Mouse (Mus musculus) kidney, postnatal 4 days (tissue): ENCODE results near the gene Cacna1i.

ENCODE experiments used
- DNase-seq, 2 experiments: peaks; one replicate each; pipeline ENCODE4 v3.0.0; 2021; ENCODE audit warnings: mixed read lengths in 2 of 2

Cacna1i gene

DNA sequence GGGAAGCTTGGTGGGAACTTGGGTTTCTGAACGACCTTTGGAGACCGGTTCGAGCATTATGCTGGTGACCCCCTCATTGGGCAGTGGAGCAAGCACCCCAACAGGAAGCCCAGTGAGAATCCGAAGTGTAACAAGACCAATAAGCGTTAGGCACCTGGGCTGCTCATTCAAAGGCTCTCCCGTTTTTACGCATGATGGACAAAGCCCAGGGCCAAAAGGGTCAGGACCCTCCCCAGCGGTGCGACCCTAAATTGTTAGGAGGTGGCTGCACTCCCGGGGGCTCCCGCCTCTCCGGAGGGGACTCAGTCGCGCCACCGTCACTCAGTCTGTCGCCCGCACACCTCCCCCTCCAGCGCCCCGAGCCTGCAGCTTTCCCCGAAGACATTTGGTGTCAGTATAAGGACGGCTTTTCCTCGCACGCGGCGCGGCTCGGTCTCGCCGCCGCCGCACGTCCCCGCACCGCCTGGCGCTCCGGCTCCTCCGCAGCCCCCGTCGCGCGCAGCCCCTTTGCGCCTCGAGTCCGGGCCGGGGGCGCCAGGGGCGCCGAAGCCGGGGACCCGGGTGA, at the start of gene Cacna1i:
Gene Cacna1i, plus strand, starts transcription at position 388 of the 565 bp plus-strand sequence.
- DNase-seq = peak; percentile 23 to 26

DNA sequence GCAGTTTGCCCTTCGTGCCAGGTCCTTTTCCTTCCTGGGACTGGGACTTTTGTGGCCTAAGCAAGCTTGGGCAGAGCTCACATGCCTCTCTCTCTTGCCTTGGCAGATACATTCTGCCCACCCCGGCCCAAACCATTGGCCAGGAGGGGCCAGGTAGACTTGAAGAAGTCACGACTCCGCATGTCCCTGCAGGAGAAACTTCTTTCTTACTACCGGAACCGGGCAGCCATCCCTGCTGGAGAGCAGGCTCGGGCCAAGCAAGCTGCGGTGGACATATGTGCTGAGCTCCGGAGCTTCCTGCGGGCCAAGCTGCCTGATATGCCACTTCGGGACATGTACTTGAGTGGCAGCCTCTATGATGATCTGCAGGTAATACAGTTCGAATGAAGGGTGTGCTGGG, 38.9 kb upstream of the Cacna1i start:
- DNase-seq = no peak

DNA sequence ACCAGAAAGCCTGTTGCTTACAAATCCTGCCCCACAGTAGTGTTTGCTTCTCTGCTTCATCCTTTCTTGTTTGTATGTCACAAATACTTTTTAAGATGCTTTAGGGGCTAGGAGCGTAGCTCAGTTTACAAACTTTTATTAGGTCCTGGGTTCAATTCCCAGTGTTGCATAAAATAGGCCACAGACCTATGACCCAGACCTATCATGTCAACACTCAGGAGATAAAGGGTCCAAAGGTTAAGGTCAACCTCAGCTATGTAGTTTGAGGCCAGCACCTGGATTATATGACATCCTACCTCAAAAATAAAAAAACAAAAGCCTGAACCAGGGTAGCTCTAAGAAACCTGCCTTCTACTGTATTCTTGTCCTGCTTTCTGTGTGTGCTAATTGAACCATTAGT, 38.4 kb upstream of the Cacna1i start:
- no peak for DNase-seq

DNA sequence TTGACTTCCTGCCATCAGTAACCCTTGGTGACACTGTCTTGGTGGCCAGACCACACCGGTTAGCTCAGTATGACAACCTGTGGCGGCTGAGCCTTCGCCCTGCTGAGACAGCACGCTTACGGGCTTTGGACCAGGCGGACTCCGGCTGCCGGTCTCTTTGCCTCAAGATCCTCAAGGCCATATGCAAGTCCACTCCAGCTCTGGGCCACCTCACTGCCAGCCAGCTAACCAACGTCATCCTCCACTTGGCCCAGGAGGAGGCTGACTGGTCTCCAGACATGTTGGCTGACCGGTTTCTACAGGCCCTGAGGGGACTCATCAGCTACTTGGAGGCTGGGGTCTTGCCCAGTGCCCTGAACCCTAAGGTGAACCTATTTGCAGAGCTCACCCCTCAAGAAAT, 37.4 kb upstream of the Cacna1i start:
- no peak for DNase-seq

DNA sequence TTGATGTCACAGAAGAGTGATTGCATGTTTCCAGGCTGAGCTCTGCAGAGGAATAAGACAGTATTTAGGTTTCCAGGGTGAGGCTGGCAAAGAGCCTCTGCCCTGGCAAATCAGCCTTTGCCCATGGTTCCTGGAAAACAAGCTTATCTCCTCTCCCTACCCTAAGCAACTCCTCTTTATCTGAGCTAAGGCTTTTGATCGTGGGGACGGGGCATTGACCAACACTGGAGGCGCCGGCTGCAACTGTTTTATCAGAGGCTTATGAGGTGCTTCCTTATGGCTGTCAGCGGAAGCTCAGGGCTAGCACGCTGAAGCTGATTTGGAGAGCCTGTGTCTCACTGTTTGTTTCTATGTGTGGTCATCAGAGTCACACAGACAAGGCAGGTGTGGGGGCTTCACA, 36.5 kb upstream of the Cacna1i start:
- no peak for DNase-seq

DNA sequence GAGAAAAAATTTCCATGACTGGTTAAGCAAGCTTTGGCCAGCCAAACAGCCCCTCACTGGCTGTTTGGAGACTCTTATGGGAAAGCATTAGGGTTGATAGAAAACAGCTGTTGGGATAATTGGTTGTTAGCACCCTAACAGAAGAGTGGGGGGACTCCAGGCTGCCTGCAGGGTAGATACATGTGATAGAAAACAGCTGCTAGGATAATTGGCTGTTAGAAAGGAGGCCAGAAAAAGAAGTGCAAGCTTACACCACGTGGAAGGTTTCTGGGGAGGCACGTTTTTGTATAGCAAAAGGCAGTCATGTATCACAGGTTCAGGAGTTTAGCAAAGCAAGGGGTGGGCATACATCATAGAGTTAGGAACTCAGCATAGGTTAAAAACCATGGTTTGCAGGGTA, 33.5 kb upstream of the Cacna1i start:
- peak in 1 of 2 experiments; percentile 38 for DNase-seq

DNA sequence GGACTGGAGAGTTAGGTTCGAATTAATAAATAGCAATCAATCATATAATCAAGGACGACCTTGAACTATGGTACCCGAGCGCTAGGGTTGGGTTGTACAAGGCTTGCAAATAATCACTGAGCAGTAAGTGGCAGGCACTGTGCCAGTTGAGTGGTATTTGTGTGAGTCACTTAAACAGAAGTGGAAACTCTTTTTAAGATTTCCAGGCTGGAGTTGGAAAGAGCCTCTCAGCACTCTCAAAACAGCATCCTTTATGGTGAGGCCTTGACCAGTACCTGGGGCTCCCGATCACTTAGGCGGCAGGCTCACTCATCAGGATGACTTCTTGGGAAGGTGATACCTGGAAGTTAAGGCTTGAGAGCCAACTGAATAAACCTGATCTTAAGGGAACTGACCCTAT, 32.8 kb upstream of the Cacna1i start:
- peak; percentile 34 to 58 for DNase-seq

DNA sequence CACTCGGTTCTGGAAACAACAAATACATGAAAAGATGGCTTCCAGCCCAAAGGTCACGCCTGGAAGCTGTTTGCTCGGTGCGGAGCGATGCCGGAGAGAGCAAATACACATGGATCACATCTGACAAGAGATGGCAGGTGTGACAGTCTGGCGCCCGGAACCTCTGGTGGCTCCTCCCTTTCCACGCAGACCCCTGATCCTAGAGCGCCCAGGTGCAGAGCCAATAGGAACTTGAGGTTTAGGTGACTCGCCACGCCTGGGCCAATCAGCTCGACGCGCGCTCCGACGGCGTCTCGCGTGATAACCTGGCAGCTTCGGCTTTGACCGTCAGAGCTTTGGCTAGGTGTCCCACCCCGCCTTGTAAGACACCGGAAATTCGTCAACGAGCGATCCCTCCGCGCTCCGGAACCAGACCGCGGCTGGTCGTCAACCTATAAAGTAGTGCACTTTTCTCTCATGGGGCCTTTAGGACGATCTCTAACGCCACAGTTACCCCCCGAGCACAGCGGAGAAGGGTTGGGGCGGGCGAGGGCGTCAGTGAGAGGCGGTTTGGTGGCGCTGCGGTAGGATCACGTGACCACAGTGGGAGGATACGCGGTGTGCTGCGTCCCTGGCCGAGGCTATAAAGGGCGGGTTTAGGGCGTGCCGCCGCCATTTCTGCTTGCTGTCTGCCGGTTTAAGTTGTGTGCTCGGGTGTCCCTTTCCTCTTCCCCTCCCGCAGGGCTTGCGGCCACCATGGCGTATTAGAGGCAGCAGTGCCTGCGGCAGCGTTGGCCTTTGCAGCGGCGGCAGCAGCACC, 32.0 kb upstream of the Cacna1i start, which contains the start of gene Atf4:
Gene Atf4, plus strand, starts transcription at position 338 of the 799 bp plus-strand sequence.
- peak; percentile 97 to 99 for DNase-seq

DNA sequence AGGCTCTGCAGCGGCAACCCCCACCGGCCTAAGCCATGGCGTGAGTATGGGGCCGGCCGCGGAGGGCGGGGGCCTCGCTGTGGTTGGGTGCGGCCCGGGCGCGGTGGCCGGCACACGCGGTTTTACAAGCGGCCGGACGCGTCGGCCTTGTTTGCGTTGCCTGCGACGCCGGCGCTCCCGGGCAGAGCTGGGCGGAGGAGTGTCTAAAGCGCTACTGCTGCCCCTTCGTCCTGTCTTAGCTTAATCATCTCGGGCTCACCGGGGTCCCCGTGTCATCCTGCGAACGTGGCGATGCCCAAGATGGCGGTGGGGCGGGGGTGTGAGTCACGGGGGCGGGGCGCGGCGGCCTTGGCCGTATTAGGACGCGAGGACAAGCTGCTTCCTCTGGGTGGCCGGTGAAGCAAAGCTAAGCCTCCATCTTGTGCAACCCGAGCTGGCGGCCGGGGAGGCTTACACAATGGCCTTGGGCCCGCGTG, 31.4 kb upstream of the Cacna1i start:
- peak; percentile 88 to 95 for DNase-seq

DNA sequence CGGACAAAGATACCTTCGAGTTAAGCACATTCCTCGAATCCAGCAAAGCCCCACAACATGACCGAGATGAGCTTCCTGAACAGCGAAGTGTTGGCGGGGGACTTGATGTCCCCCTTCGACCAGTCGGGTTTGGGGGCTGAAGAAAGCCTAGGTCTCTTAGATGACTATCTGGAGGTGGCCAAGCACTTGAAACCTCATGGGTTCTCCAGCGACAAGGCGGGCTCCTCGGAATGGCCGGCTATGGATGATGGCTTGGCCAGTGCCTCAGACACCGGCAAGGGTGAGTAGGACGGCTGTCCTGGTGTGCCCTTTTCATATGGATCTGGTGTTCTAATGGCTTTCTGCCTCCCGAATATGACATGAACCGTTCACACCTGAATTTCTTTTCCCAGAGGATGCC, 30.8 kb upstream of the Cacna1i start:
- peak in 1 of 2 experiments; percentile 30 for DNase-seq

DNA sequence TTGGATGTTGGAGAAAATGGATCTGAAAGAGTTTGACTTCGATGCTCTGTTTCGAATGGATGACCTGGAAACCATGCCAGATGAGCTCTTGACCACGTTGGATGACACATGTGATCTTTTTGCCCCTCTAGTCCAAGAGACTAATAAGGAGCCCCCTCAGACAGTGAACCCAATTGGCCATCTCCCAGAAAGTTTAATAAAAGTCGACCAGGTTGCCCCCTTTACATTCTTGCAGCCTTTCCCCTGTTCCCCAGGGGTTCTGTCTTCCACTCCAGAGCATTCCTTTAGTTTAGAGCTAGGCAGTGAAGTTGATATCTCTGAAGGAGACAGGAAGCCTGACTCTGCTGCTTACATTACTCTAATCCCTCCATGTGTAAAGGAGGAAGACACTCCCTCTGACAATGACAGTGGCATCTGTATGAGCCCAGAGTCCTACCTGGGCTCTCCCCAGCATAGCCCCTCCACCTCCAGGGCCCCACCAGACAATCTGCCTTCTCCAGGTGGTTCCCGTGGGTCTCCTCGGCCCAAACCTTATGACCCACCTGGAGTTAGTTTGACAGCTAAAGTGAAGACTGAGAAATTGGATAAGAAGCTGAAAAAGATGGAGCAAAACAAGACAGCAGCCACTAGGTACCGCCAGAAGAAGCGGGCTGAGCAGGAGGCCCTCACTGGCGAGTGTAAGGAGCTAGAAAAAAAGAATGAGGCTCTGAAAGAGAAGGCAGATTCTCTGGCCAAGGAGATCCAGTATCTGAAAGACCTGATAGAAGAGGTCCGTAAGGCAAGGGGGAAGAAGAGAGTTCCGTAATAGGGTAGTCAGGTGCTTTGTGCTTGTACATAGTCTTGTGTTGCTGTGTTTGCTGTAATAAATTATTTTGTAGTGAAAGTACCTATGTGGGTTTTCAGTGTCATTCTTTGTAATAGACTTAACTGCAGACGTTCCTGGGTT, 30.1 kb upstream of the Cacna1i start:
- peak in 1 of 2 experiments; percentile 11 for DNase-seq

DNA sequence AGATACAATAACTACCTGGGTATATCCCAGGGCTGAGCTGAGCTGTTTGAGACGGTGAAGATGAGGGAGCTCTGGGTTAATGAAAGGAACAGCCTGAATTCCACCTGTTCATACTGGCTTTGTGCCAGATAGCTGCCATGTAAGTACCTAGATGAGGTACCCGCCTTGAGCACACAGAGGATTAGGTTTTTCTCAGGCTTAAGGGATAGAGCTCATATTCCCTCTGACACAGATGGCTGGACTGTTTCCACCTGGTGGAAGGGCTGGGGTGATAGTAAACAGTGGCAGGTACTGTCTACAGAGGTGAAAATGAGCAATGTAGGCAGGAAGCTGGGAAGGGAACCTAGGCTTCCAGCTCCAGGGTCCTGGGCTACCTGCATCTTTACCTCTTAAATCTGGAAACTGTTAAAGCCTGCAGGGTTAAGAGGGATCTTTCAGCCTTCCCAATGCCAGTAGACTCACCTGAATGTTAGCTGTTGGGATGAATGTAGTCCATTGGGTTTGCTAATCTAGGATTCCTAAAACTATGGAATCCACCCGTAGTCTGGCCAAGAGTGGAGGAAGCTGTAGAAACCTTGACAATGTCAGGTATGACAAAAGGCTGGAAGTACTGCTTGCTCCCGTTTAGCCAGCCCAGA, 29.3 kb upstream of the Cacna1i start:
- DNase-seq = peak; percentile 23 to 29

DNA sequence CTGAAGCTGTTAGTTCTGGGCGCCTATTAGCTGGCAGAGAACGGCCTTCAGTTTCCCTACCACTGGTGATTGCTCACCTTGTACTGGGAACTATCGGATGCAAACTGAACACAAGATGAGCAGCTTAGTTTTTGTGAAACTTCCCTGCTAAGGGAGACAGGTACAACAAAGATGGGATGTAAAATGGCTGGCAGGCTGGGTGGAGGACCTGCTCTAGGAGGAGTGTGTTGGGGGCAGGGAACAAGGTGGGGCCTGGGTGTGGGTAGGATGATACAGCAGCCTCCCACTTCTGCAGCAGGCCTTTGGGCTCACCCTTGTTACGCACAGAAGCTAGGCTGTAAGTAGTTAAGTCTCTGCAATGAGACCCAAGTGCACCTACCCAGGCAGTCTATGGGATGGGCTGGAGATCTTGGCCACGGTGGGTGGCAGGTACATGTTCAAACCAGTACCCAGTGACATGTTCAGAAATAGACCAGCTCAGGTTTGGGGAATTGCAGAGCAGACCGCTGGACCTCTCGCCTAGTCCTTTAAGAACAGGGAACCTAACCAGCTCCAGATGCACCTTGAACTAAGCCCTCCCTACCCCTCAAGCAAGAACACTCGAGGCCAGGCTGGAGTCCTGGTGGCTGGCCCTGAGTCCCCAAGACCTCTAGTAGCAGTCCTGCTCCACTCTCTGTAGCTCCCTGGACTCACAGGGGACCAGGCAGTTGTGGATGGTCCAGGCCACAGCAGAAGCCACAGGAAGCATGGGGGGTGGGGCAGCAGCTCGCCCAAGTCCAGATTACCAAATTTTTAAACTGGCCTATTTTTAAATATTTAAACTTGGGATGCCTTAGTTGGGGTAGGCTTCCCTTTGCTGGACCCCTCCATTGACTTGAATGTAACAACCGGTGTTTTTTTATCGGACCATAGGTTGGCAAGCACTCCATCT, 28.5 kb upstream of the Cacna1i start:
- peak; percentile 36 to 54 for DNase-seq

DNA sequence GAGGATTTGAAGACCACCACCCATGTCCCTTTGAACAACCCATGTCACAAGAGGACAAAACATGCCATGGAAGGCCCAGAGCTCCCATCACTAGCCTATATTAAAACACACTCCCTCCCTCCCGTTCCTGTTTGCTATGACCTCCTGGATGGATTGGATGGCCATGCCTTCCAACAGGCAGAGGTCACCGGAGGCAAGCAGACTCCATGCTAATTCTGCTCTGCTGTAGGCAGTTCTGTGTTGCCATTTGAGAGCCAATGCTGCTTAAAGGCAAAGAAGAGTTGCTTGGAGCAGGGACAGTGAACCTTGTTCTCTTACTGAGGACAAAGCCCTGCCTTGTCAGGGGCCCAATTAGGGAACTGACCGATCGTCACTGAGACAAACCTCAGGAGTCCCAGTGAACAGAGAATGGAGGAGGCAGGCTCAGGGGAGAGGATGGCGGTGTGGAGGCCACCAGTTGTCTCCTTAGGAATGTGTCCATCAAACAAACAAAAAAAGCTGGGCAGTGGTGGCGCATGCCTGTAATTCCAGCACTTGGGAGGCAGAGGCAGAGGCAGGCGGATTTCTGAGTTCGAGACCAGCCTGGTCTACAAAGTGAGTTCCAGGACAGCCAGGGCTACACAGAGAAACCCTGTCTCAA, 27.5 kb upstream of the Cacna1i start:
- DNase-seq = peak in 1 of 2 experiments; percentile 7

DNA sequence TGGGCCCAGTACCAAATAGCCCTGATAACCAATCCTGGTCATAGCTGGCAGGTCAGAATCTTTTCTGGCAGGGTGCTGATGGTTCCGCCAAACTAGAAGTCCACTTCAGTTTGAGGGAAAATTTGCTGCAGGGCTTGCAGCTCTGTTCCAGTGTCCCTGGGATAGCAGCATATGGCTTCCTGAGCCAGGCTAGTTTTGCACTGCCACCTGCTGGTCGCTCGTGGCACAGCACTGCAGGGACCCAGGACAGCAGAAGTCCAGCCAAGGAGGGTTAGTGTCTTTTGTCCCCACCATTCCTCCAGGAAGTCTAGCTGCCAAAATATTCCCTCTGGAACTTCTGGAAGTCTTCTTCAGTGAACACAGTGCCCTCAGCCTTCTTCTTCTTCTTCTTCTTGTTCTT, 26.4 kb upstream of the Cacna1i start:
- DNase-seq = peak; percentile 93 to 94

DNA sequence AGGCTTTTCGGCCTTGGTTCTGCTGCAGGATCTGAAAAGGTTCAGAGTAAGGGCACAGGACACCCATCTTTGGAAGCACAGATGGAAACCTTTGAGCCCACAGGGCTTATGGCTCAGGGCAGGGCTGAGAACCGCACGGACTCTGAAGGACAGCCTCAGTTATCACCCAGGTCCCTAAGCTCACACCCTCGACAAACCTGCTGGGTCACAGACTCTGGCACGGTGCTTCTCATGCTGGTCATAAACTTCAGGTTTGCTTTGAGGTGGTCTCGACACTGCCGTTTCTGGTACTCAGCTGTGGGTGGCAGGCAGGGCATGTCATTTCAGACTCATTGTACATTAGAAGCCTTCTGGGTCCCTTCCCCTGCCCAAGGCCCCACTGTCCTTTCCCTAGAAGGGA, 25.9 kb upstream of the Cacna1i start:
- DNase-seq = no peak

DNA sequence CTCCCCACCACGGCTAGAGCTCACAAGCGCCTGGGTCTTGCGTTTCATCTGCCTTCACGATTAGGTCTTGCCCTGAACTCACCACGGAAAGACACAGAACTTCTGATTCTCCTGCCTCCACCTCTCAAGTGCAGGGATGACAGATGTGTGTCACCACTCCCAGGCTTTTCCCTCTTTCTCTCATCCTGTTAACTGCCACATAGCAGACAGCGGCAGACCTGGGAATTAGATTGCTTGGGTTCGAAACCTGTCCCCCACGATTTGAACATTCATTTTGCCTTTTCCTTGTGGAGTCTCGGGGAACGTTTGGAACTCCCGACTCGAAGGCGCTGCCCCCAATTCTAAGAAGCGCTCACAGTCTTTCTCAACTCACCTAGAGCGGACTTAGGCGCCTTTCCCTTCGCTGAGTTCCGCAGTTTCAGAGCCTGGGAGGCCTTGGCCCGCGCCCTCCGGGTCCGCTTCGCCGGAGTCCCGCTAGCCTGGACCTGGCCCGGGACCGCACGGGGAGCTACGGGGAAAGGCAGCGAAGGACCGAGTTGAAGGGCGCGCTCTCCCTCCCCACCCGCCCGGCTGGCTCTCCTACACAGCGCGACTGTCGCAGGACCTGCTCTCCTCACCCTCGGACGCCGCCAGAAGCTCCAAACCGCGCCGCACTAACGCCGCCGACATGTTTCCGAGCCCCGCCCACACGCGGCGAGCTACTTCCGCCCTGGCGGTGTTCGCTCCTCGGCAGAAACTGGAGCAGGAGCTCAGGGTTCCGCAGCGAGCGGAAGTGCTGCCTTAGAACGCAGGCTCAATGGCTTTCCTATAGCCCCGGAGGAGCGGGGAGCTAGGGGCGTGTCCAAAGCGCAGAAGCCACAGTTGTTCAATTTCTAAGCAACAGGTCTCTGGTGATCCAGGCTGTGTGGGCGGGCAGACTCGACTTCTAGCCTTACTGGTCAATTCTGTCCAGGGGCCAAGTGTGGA, 23.1 kb upstream of the Cacna1i start, which contains the start of gene Rps19bp1:
Gene Rps19bp1, minus strand, starts transcription at position 706 of the 966 bp plus-strand sequence.
- DNase-seq = peak; percentile 91 to 95

DNA sequence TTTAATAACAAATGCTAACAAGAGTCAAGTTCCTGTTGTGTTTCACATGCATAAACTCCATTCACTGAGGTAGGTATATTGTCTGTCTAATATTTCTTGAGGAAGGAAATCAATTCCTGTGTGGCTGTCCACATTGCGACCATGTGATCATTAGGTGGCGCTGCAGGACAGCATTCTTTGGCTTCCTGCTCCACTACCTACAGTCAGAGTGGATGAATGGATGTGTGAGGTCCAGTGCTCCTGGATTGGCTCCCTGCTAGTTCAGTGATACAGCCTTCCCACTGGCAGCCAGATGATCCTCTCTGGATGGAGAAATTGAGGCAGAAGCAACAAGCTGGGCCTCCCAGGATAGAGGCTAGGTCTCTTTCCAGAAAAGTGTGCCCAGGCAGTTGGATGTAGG, 20.8 kb upstream of the Cacna1i start:
- DNase-seq = peak; percentile 87 to 89

DNA sequence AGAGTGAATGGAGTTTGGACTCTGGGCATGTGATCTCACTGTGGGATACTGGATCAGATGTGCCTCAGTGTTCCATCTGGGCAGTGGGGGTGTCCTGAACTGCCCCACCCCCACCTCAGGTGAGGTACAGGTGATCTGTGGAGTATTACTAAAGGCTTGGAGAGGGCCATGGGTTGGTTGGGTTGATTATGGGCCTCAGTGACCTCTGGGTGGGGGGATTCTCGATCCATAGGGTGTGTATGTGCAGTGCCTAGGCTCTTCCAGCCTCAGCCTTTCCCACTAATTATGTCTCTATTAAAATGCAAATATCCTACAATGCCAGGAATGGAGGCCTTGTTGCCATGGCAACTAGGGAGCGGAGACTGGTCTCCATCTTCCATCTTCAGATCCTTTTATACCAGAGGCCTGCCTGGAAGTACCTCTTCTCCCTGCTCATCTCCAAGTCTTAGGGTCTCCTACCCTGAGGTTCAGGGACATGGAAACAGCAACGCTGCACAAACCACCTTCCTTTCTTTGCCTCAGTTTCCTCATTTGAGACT, 15.1 kb upstream of the Cacna1i start:
- no peak for DNase-seq
